ENCODE assay signal across 10 mouse cellular contexts in the genomic region with DNA sequence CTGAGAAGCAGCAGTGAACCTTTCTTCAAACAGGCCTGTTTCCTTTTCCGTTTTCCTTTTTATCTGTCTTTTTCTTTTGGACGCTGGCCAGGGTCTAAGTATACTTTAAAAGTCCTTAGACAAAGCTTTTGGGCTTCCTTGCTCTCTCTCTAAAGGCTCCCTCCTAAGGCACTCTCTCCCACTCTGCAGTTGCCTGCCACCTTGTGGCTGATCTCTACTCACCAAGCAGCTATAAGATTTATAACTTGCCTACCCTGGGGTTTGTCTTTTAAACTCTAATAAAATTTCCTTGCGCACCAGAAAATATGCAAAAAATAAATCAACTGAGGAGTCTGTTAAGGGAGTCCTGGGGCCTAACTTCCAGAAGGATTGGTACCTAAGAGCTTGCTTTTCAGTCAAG.
DNase-seq lines count a peak whose midpoint lies in the region; ATAC-seq and TF ChIP-seq lines count a peak whose summit lies in the region.
"Had no signal": no experiment of that assay in that cellular context is flagged by ENCODE, and none has a peak within 500 bp of the region (broad histone marks: within the 10 kb centered on the region; RNA-seq: fewer than 3 reads in every experiment).

No protein-coding gene starts in this region.

- 36% methylated on average over 3 of the region's 3 CpGs for WGBS in kidney, postnatal 0 days
- WGBS in kidney, embryonic 15.5 days: 36% methylated on average over 3 of the region's 3 CpGs

- no peak overlapping the region for H3K9ac ChIP-seq in kidney, postnatal 0 days (ENCODE audit: low read depth, low read length)
- no peak overlapping the region for H3K9ac ChIP-seq in kidney, embryonic 15.5 days

- no peaks in the 10 kb centered on the region for H3K36me3 ChIP-seq in kidney, postnatal 0 days (ENCODE audit: insufficient read depth, low read length)
- no peaks in the 10 kb centered on the region for H3K36me3 ChIP-seq in kidney, embryonic 15.5 days

- H3K4me3 ChIP-seq in kidney, postnatal 0 days (replicated peaks; ENCODE audit: low read depth, low read length): no peak overlapping the region
- no peak overlapping the region for H3K4me3 ChIP-seq in kidney, embryonic 15.5 days (replicated peaks)
- no peak overlapping the region for H3K4me3 ChIP-seq in cortical plate, adult 2 months (ENCODE audit: insufficient read depth, low read length)

- no peak overlapping the region for H3K27ac ChIP-seq in kidney, postnatal 0 days
- no peak overlapping the region for H3K27ac ChIP-seq in kidney, embryonic 15.5 days
- H3K27ac ChIP-seq in cortical plate, adult 2 months (ENCODE audit: insufficient read depth, low read length): no peak overlapping the region

- H3K27me3 ChIP-seq in kidney, postnatal 0 days (ENCODE audit: insufficient read depth, low read length): no peaks in the 10 kb centered on the region
- no peaks in the 10 kb centered on the region for H3K27me3 ChIP-seq in kidney, embryonic 15.5 days

- peak; percentile 56 for TF ChIP-seq CTCF in kidney, postnatal 0 days (IDR thresholded peaks at IDR 0.05; ENCODE audit: low read depth)
- peak; percentile 40 for TF ChIP-seq CTCF in cortical plate, adult 2 months (IDR thresholded peaks at IDR 0.05; ENCODE audit: extremely low read depth, insufficient read depth, low read length)

- H3K9me3 ChIP-seq in kidney, postnatal 0 days (replicated peaks; ENCODE audit: low read length): no peaks in the 10 kb centered on the region
- H3K9me3 ChIP-seq in kidney, embryonic 15.5 days (replicated peaks): no peaks in the 10 kb centered on the region

- H3K4me2 ChIP-seq in kidney, postnatal 0 days (ENCODE audit: low read length): no peak overlapping the region
- H3K4me2 ChIP-seq in kidney, embryonic 15.5 days: no peak overlapping the region

- no peak for TF ChIP-seq POLR2A in cortical plate, adult 2 months (IDR thresholded peaks at IDR 0.05; ENCODE audit: extremely low read depth, insufficient read depth, low read length)

- H3K4me1 ChIP-seq in kidney, postnatal 0 days (replicated peaks; ENCODE audit: insufficient read depth, low read length): no peaks in the 10 kb centered on the region
- H3K4me1 ChIP-seq in kidney, embryonic 15.5 days: no peaks in the 10 kb centered on the region
- H3K4me1 ChIP-seq in cortical plate, adult 2 months (ENCODE audit: control insufficient read depth, insufficient read depth, low read length): no peaks in the 10 kb centered on the region

- DNase-seq in kidney, postnatal 0 days (ENCODE audit: low spot score): peak; percentile 37
- peak; percentile 10 for DNase-seq in right cerebral cortex, adult 18-20 months
- no peak for DNase-seq in right cerebral cortex, postnatal 36 days (ENCODE audit: low spot score in 2 of 2)
- peak; percentile 2 for DNase-seq in telencephalon, adult 2 months (ENCODE audit: low read depth, low spot score)
- DNase-seq in gastrocnemius, postnatal 25 days: no peak
- DNase-seq in kidney, adult 8-10 months: no peak
- DNase-seq: cerebellum, adult 11-12 months had no signal

- no peak for ATAC-seq in kidney, postnatal 0 days (replicated peaks; ENCODE audit: low FRiP score, low read depth)
- no peak for ATAC-seq in kidney, embryonic 15.5 days (replicated peaks; ENCODE audit: low FRiP score)
- ATAC-seq: forebrain, embryonic 16.5 days had no signal

Comparison
In these comparisons a context has a peak if more than half of its experiments do, and no peak if none do; other contexts are left out.
1. DNase-seq: peak in kidney, postnatal 0 days (single experiment), right cerebral cortex, adult 18-20 months (single experiment) and telencephalon, adult 2 months (single experiment); none in right cerebral cortex, postnatal 36 days (0 of 2), gastrocnemius, postnatal 25 days (single experiment) and kidney, adult 8-10 months (0 of 2).